Mouse (Mus musculus) intestine, postnatal 0 days (tissue): ENCODE results near the gene Ryr3. TPM values are rescaled to one million over a fixed set of nuclear protein-coding genes. Genes with fewer than 3 reads are reported as not detected.

Experiments
- ATAC-seq: fragments of 200-750 bp; cut with Nextera tagmentation; 2 replicates; pipeline ENCODE4 v1.8.0; 2017; ENCODE audit warnings: mild to moderate bottlenecking, moderate TSS enrichment, moderate library complexity
- H3K27ac ChIP-seq: fragments of 300-500 bp; sonication (generic); 2 replicates; pipeline ENCODE4 v1.5.1; 2014; ENCODE audit warnings: mild to moderate bottlenecking, low read depth, low read length, moderate library complexity
- H3K27me3 ChIP-seq: fragments of 300-500 bp; sonication (generic); replicated peaks from 2 replicates; pipeline ENCODE4 v1.6.1; 2014; ENCODE audit warnings: low read length, mixed read lengths; ENCODE audit not compliant: control insufficient read depth, insufficient read depth
- H3K36me3 ChIP-seq: fragments of 300-500 bp; sonication (generic); 2 replicates; pipeline ENCODE4 v1.6.1; 2014; ENCODE audit warnings: mild to moderate bottlenecking, moderate library complexity; ENCODE audit not compliant: control insufficient read depth, insufficient read depth
- H3K4me1 ChIP-seq: fragments of 300-500 bp; sonication (generic); replicated peaks from 2 replicates; pipeline ENCODE4 v1.6.1; 2014; ENCODE audit warnings: antibody characterized with exemption, low read length, mixed read lengths; ENCODE audit not compliant: control insufficient read depth, insufficient read depth
- H3K4me2 ChIP-seq: fragments of 300-500 bp; sonication (generic); replicated peaks from 2 replicates; pipeline ENCODE4 v1.6.1; 2014; ENCODE audit warnings: low read depth, mild to moderate bottlenecking, moderate library complexity
- H3K4me3 ChIP-seq: fragments of 300-500 bp; sonication (generic); 2 replicates; pipeline ENCODE4 v1.5.1; 2014; ENCODE audit warnings: low read depth, low read length
- H3K9ac ChIP-seq: fragments of 300-500 bp; sonication (generic); 2 replicates; pipeline ENCODE4 v1.6.1; 2014; ENCODE audit warnings: mild to moderate bottlenecking, low read depth, low read length
- H3K9me3 ChIP-seq: fragments of 300-500 bp; sonication (generic); 2 replicates; pipeline ENCODE4 v1.6.1; 2016; ENCODE audit warnings: mixed run types; ENCODE audit not compliant: control insufficient read depth
- CTCF ChIP-seq: sonication (generic); IDR thresholded peaks from 2 replicates; pipeline ENCODE4 v1.5.1; 2016; ENCODE audit warnings: low read depth, mild to moderate bottlenecking, control low read depth, antibody characterized with exemption, moderate library complexity
- WGBS: fragments of 180-500 bp; shearing (Covaris S2); extraction: QIAGEN DNeasy Blood & Tissue Kit; methylation state at CpG from one replicate; pipeline ENCODE4 v1.1.7; 2014; 5-methylcytosine and 5-hydroxymethylcytosine counted together
- polyA plus RNA-seq: library from polyadenylated mRNA; unstranded; fragments of >200 nt; fragmentation: Nextera tagmentation; extraction: Ambion mirVana; gene quantifications from 2 replicates; pipeline ENCODE4 v1.2.1, GENCODE M21; 2015

Gene Ryr3
- polyA plus RNA-seq, result 0.73 and 0.90 TPM in 2 replicates

DNA sequence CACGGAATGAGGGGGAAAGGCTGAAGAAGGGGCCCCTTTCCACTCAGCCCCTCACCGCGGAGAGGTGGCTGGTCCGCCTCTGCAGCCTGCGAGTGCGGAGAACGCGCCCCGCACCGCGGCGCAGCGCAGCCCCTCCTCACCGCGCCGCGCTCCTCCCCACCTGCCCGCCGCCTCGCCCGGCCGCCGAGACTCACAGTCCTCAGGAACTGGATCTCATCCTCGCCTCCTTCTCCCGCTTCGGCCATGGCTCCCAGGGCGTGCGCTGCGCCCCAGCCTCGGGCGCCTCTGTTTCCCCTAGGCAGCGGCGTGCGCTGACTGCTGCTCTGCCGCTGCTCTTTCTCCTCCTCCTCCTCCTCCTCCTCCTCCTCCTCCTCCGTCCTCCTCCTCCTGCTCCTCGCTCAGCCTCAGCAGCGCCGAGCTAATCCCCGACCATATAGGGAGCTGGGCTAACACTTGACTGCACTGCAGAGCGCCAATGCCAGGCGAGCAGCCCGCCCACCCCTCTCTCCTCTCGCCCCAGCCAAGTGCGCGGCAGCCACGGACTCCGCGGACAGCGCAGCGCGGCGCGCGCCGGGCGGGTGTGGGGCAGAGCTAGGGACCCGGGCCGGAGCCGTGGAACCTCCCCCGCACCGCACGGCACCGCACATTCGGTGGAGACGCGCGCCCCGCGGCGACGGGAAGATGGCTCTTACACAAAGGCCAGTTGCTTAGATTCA is at the start of gene Ryr3:
Gene Ryr3 (minus strand): TSS at position 351 of the 716 bp plus-strand sequence.
- Histone ChIP-seq H3K27me3 (peaks cover 24% of the 10 kb centered on the region; the same call in 1 of the 2 replicates), H3K4me1 (no peaks in the 10 kb centered on the region), H3K36me3 (no peaks in the 10 kb centered on the region), H3K4me2 (peak within 1 kb of the TSS; percentile 60), H3K27ac (no peak within 1 kb of the TSS), H3K9me3 (no peaks in the 10 kb centered on the region), H3K4me3 (peak within 1 kb of the TSS; percentile 39), H3K9ac (no peak within 1 kb of the TSS)
- ATAC-seq, result peak; percentile 36; the same call in 1 of the 2 replicates
- WGBS, result under 1% methylated on average over 45 of the region's 72 CpGs
- TF ChIP-seq CTCF, result no peak

GRCm38 (mm10) chr2:113238871-113239270 is 22.0 kb upstream of the Ryr3 start:
- Histone ChIP-seq H3K4me2 (no peak overlapping the region), H3K9ac (no peak overlapping the region), H3K9me3 (no peaks in the 10 kb centered on the region), H3K27me3 (no peaks in the 10 kb centered on the region), H3K36me3 (no peaks in the 10 kb centered on the region), H3K27ac (no peak overlapping the region), H3K4me3 (no peak overlapping the region), H3K4me1 (no peaks in the 10 kb centered on the region)
- ATAC-seq, result no peak
- no peak for TF ChIP-seq CTCF
- 65% methylated on average over 5 of the region's 5 CpGs for WGBS

DNA sequence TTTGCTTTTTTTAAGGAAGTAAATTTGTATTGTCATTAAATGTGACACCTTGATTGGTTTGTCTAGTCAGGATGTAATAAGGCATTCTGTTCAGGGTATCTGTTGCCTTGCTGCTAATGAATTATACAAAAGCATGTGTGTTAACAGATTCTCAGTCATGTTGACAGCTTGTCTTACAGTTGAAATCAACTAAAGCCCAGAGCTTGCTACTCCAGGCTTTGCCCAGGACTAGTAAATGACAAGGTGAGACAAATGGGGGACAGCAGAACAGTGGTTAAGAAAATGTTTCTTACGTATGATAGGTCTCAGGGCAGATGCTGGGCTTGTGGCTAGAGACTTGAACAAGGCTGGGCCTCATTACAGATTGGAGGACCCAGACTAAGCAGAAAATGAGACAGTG is 20.1 kb upstream of the Ryr3 start:
- no peak overlapping the region for H3K27ac ChIP-seq
- no peaks in the 10 kb centered on the region for H3K36me3 ChIP-seq
- no peak overlapping the region for H3K4me3 ChIP-seq
- WGBS, result 73% methylated on average over 1 of the region's 1 CpGs
- no peak overlapping the region for H3K9ac ChIP-seq
- H3K9me3 ChIP-seq, result no peaks in the 10 kb centered on the region
- no peaks in the 10 kb centered on the region for H3K4me1 ChIP-seq
- ATAC-seq, result no peak
- no peak for TF ChIP-seq CTCF
- H3K27me3 ChIP-seq, result no peaks in the 10 kb centered on the region
- H3K4me2 ChIP-seq, result no peak overlapping the region

DNA sequence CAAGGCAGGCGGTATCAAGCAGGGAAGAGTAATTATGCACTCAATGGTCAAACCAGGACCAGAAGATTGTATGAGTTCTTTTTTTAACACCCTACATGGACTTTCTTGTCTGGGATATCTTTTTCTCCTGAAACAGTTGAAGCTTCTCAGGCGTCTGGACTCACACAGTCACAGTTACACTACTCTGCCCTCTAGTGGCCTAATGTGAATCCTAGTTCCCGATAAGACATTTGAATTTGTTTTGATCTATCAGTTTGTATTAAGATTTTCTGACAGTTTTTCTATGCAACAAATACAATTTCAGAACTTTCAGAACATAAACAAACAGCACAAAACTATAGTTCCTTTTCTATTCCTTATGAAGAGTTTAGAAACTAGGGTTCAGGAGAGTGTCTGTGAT is 17.7 kb upstream of the Ryr3 start:
- H3K4me1 ChIP-seq, result no peaks in the 10 kb centered on the region
- no peak overlapping the region for H3K27ac ChIP-seq
- H3K4me2 ChIP-seq, result no peak overlapping the region
- H3K36me3 ChIP-seq, result no peaks in the 10 kb centered on the region
- H3K4me3 ChIP-seq, result no peak overlapping the region
- ATAC-seq, result no peak
- no peak overlapping the region for H3K9ac ChIP-seq
- TF ChIP-seq CTCF, result peak; percentile 80
- 23% methylated on average over 3 of the region's 3 CpGs for WGBS
- H3K27me3 ChIP-seq, result no peaks in the 10 kb centered on the region
- no peaks in the 10 kb centered on the region for H3K9me3 ChIP-seq

- no peak overlapping the region for H3K4me3 ChIP-seq
- H3K27ac ChIP-seq, result no peak overlapping the region
- no peak for ATAC-seq
- no peak overlapping the region for H3K9ac ChIP-seq
- no peaks in the 10 kb centered on the region for H3K4me1 ChIP-seq
- TF ChIP-seq CTCF, result no peak
- H3K27me3 ChIP-seq, result no peaks in the 10 kb centered on the region
- no peak overlapping the region for H3K4me2 ChIP-seq
- H3K9me3 ChIP-seq, result no peaks in the 10 kb centered on the region
- H3K36me3 ChIP-seq, result no peaks in the 10 kb centered on the region
- WGBS, result 59% methylated on average over 3 of the region's 3 CpGs
Measured at GRCm38 (mm10) chr2:113233356-113233755, 16.5 kb upstream of the Ryr3 start.

- no peak for TF ChIP-seq CTCF
- no peak for ATAC-seq
Measured at GRCm38 (mm10) chr2:113216105-113216745, 671 bp downstream of the Ryr3 start.

More at GRCm38 (mm10) chr2:113216105-113216745, 671 bp downstream of the Ryr3 start:
- 6% methylated on average over 23 of the region's 23 CpGs for WGBS
- H3K9ac ChIP-seq, result no peak overlapping the region
- H3K9me3 ChIP-seq, result no peaks in the 10 kb centered on the region
- H3K27ac ChIP-seq, result no peak overlapping the region
- no peaks in the 10 kb centered on the region for H3K4me1 ChIP-seq
- H3K27me3 ChIP-seq, result peaks cover 24% of the 10 kb centered on the region; the same call in 1 of the 2 replicates
- H3K4me2 ChIP-seq, result peak overlapping the region; percentile 60
- H3K4me3 ChIP-seq, result peak overlapping the region; percentile 39
- no peaks in the 10 kb centered on the region for H3K36me3 ChIP-seq
